Mouse (Mus musculus) left cerebral cortex, postnatal 25 days (tissue): ENCODE results near the gene Slc26a6. TPM values are rescaled to one million over a fixed set of nuclear protein-coding genes. Genes with fewer than 3 reads are reported as not detected.

Experiments used
- DNase-seq, 2 experiments: peaks; one replicate each; pipeline ENCODE4 v3.0.0; 2022; ENCODE audit warnings: low spot score in 2 of 2, mixed read lengths in 1 of 2
- intact Hi-C: fragments of 180-260 bp; cut with DNase I; formaldehyde crosslinking; loops from one replicate; pipeline ENCODE4 v1.15.1; 2025
- microRNA-seq, 2 experiments: library from miRNA; unstranded; fragments of <30 nt; microRNA quantifications; one replicate each; pipeline ENCODE4 v1.2.0; 2022
- total RNA-seq, 2 experiments: library from RNA; stranded (reverse); gene quantifications; 2 replicates each; pipeline ENCODE4 v1.2.3; 2021

Slc26a6 gene
- total RNA-seq, 2 experiments from 2014 or later = 18.4 to 19.1 TPM

DNA sequence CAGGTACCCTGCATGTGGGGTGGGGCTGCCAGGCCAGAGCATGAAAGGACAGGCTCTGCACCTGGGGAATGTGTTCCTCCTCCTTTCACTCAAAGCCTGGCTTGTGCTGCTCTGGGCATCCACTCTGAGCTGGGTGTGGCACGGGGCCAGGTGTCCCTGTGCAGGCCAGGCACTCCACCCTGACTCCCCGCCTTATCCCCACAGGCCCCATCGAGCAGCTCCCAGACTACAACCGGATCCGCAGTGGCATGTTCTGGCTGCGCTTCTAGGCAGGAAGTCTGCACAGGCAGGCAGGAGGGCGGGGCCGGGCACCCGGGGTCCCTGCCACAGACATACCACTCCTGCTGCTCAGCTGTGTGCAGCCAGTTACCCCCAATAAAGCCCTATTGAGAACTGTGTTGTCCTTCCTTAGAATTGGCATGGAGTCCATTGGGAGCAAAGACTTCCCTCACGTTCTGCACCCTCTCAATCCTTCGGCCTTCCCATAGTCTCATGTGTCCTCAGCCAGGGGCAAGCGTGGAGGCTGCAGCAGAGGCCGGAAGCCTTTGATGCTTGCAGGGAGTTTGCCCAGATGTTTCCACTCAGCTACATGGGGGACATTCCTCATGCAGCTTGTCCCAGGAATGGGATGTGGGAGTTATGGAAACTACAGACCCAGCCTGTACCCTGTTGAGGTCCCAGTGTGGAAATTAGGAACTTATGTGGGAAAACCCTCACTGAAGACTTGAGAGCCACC, 96.3 kb downstream of the Slc26a6 start:
- no peak for DNase-seq
- intact Hi-C loops = no loop called here

DNA sequence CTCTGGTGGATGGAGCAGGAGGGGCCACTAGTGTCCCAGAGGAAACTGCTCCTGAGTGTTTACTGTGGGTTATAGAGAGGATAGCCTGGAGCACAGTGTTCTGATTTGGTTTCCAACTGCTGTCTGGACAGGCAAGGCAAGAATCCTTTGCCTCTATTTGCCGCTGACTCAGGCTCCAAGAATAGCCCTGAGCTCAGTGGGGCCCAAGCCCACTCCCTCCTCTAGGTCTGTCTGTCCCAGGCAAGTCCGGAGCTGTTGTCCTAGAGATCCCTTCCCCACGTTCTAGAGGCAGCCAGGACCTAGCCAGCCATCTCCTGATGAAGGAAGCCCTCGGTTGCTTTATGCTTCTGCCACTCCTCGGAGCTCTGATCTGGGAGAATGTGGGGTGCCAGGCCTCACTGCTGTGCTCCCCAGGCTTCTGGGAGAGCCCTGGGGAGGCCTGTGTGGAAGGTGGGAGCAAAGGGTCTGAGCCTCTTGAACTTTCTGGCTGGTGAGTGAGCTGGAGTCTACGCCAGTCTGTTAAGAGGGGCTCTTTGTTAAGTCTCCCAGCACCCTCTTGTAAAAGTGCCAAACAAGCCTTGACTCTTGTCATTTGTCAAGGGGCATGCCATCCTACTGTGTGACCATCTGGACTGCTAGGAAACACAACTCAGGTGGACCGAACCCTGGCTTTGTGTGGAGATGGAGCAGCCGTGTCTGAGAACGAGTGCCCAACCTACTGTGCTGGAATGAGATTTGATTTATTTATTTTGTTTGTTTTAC, 97.1 kb downstream of the Slc26a6 start:
- DNase-seq = no peak
- intact Hi-C loops = no loop called here

DNA sequence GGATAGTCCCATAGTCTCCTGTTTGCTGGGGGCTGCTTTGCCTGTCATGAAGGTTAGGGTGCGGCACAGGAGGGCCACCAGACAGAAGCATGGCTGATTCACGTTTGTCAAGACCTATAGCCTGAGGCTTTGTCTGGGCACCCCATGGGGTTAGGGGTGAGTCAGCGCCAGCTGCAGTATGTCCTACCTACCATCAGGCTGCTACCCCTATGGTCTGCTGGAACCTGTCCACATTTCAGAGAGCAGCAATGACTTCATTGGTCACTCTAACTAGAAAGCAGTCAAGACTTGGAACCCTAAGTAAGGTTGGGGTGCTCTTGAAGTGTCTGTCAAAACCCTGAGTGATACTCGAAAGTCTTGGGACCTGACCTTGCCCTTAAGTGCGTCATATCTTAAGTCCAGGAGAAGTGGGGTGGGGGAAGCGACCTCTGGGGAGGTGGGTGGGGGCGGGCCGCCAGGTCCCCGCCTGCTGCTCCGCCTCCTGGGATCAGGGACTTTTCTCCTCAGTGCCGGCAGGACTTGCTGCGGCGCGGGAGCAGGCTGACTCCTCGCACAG, 100.1 kb downstream of the Slc26a6 start, which contains the start of gene Col7a1:
Gene Col7a1 (plus strand): TSS at position 506 of the 556 bp plus-strand sequence.
- no peak for DNase-seq
- intact Hi-C loops = no loop called here

DNA sequence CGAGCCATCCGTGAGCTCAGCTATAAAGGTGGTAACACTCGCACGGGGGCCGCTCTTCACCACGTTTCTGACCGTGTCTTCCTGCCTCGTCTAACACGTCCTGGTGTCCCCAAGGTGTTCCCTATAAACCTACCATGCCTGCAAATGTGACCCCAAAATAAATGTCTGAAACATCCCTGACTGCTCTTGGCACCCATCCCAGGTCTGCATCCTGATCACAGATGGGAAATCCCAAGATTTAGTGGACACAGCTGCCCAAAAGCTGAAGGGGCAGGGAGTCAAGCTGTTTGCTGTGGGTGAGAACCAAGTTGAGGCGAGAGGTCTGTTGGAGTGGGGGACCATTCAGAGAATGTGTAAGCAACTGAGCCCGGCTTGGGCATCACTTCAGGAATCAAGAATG, 102.2 kb downstream of the Slc26a6 start:
- intact Hi-C loops = no loop called here
- DNase-seq = no peak

DNA sequence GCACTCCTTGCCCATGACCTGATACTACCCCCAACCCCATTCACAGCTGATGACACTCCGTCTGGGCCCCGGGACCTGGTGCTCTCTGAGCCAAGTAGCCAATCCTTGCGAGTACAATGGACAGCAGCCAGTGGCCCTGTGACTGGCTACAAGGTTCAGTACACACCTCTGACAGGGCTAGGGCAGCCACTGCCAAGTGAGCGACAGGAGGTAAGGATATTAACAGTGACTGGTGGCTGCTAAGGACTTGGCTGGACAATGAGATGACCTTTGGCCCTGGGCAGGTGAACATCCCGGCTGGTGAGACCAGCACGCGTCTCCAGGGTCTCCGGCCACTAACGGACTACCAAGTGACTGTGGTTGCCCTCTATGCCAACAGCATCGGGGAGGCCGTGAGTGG, 102.8 kb downstream of the Slc26a6 start:
- intact Hi-C loops = no loop called here
- no peak for DNase-seq

Small RNA genes lying within 50 kb of the gene (microRNA-seq; reads per million reads assigned to microRNA genes)
- gene Gm23156 = 0 reads per million in 2 experiments

Other genes with a start within 250 kb of the Slc26a6 start
- gene Arih2, start 203.9 kb upstream of the Slc26a6 start, total RNA-seq = 10 to 100 TPM; 48.3 to 50.9 TPM
- gene Slc25a20, start 191.2 kb upstream of the Slc26a6 start, total RNA-seq = 10 to 100 TPM; 12.6 to 14.4 TPM
- 10 to 100 TPM; 45.5 to 49.1 TPM for gene Prkar2a, start 164.0 kb upstream of the Slc26a6 start, total RNA-seq
- 100 to 1,000 TPM; 152 to 153 TPM for gene Ip6k2, start 69.5 kb upstream of the Slc26a6 start, total RNA-seq
- gene Nckipsd, start 44.9 kb upstream of the Slc26a6 start, total RNA-seq = 10 to 100 TPM; 54.4 to 60.5 TPM
- 10 to 100 TPM; 46.8 to 61.9 TPM for gene Celsr3, start 27.0 kb upstream of the Slc26a6 start, total RNA-seq
- gene Tmem89, start 61.3 kb downstream of the Slc26a6 start, total RNA-seq = under 1 TPM in 1 of 2 experiments, not detected in 1; 0.39 TPM
- 100 to 1,000 TPM; 390 to 394 TPM for gene Uqcrc1, start 83.3 kb downstream of the Slc26a6 start, total RNA-seq
- 1 to 10 TPM; 2.5 to 4.5 TPM for gene Col7a1, start 100.3 kb downstream of the Slc26a6 start, total RNA-seq
- not detected for gene Ucn2, start 132.7 kb downstream of the Slc26a6 start, total RNA-seq
- 10 to 100 TPM; 12.5 to 15.5 TPM for gene Pfkfb4, start 138.5 kb downstream of the Slc26a6 start, total RNA-seq
- gene Shisa5, start 185.3 kb downstream of the Slc26a6 start, total RNA-seq = 10 to 100 TPM; 66.3 to 77.4 TPM
- gene Trex1, start 206.5 kb downstream of the Slc26a6 start, total RNA-seq = 10 to 100 TPM; 12.7 to 13.0 TPM
- gene Atrip, start 220.8 kb downstream of the Slc26a6 start, total RNA-seq = 10 to 100 TPM; 25.8 to 28.5 TPM
- 1 to 10 TPM; 7.2 to 8.0 TPM for gene Ccdc51, start 229.2 kb downstream of the Slc26a6 start, total RNA-seq
- 100 to 1,000 TPM; 365 to 371 TPM for gene Tma7, start 229.3 kb downstream of the Slc26a6 start, total RNA-seq
- gene Plxnb1, start 242.1 kb downstream of the Slc26a6 start, total RNA-seq = 10 to 100 TPM; 66.3 to 69.9 TPM